In genomic region chr7:138215177-138215830, GRCm38 (mm10) we compare ENCODE assay signal across 11 mouse cellular contexts.
DNase-seq lines count a peak whose midpoint lies in the region; ATAC-seq lines count a peak whose summit lies in the region.
"Had no signal": no experiment of that assay in that cellular context is flagged by ENCODE, and none has a peak within 500 bp of the region (broad histone marks: within the 10 kb centered on the region; RNA-seq: fewer than 3 reads in every experiment).

No protein-coding gene starts in this region.

- H3K9me3 ChIP-seq in forebrain, embryonic 12.5 days = no peaks in the 10 kb centered on the region
- H3K9me3 ChIP-seq in midbrain, embryonic 14.5 days (ENCODE audit: control insufficient read depth, low read length) = no peaks in the 10 kb centered on the region

- DNase-seq in left cerebral cortex, postnatal 14 days (ENCODE audit: low spot score in 2 of 2) = peak; percentile 15
- no peak for DNase-seq in left cerebral cortex, adult 11 months (ENCODE audit: low spot score)
- DNase-seq in midbrain, embryonic 14.5 days = peak; percentile 64
- DNase-seq in kidney, postnatal 4 days = no peak
- DNase-seq in ovary, postnatal 10 days (ENCODE audit: low spot score) = no peak
- DNase-seq: heart, adult 2 months; kidney, postnatal 25 days; lung, postnatal 14 days; thymus, postnatal 36 days had no signal

- WGBS in forebrain, embryonic 12.5 days = 38% methylated on average over 15 of the region's 15 CpGs
- WGBS in midbrain, embryonic 14.5 days = 49% methylated on average over 15 of the region's 15 CpGs

- peak; percentile 73 for ATAC-seq in common myeloid progenitor, adult 5-6 weeks (replicated peaks; ENCODE audit: low read depth, poor library complexity, severe bottlenecking)
- ATAC-seq in forebrain, embryonic 12.5 days (ENCODE audit: low FRiP score) = no peak
- no peak for ATAC-seq in midbrain, embryonic 14.5 days (ENCODE audit: low FRiP score, low TSS enrichment)

- no peak overlapping the region for H3K4me3 ChIP-seq in forebrain, embryonic 12.5 days (replicated peaks)
- no peak overlapping the region for H3K4me3 ChIP-seq in midbrain, embryonic 14.5 days (replicated peaks; ENCODE audit: low read depth, low read length)
- H3K4me3 ChIP-seq: heart, adult 2 months had no signal

- H3K36me3 ChIP-seq in forebrain, embryonic 12.5 days (replicated peaks) = no peaks in the 10 kb centered on the region
- H3K36me3 ChIP-seq in midbrain, embryonic 14.5 days (ENCODE audit: control insufficient read depth, insufficient read depth, low read length) = no peaks in the 10 kb centered on the region

- no peak overlapping the region for H3K9ac ChIP-seq in forebrain, embryonic 12.5 days
- no peak overlapping the region for H3K9ac ChIP-seq in midbrain, embryonic 14.5 days (replicated peaks; ENCODE audit: low read length)

- H3K27ac ChIP-seq in forebrain, embryonic 12.5 days = peak overlapping the region; percentile 36; the same call in 1 of the 2 replicates
- H3K27ac ChIP-seq in midbrain, embryonic 14.5 days (replicated peaks; ENCODE audit: low read depth, low read length) = peak overlapping the region; percentile 32; the same call in 1 of the 2 replicates
- H3K27ac ChIP-seq: heart, adult 2 months had no signal

- H3K4me1 ChIP-seq in forebrain, embryonic 12.5 days = peaks cover 13% of the 10 kb centered on the region
- H3K4me1 ChIP-seq in midbrain, embryonic 14.5 days (ENCODE audit: control insufficient read depth, insufficient read depth, low read length) = peaks cover 7% of the 10 kb centered on the region; the same call in 1 of the 2 replicates

- intact Hi-C loops in left cerebral cortex, postnatal 14 days (cut with DNase I) = no loop called here

- no peaks in the 10 kb centered on the region for H3K27me3 ChIP-seq in forebrain, embryonic 12.5 days
- no peaks in the 10 kb centered on the region for H3K27me3 ChIP-seq in midbrain, embryonic 14.5 days (ENCODE audit: control insufficient read depth, insufficient read depth, low read length)

- 0 out of 2 replicates have a peak overlapping the region, but pooled peaks have one; percentile 10 for H3K4me2 ChIP-seq in forebrain, embryonic 12.5 days
- no peak overlapping the region for H3K4me2 ChIP-seq in midbrain, embryonic 14.5 days (ENCODE audit: low read length)

Comparison
In these comparisons a context has a peak if more than half of its experiments do, and no peak if none do; other contexts are left out.
1. DNase-seq: peak in left cerebral cortex, postnatal 14 days (2 of 2) and midbrain, embryonic 14.5 days (single experiment); none in left cerebral cortex, adult 11 months (single experiment), kidney, postnatal 4 days (0 of 2) and ovary, postnatal 10 days (single experiment).